Mouse (Mus musculus) CH12.LX (cell line): ENCODE results near the gene 4921539E11Rik.

Experiments used
- CTCF ChIP-seq, 2 experiments: IDR thresholded peaks in 1 of 2; conservative IDR thresholded peaks in 1 of 2; 2 replicates each; pipeline ENCODE4 v1.5.1; 2011 to 2012; ENCODE audit warnings: low read depth in 2 of 2, low read length in 2 of 2, improper control_type of control experiment in 1 of 2, inconsistent platforms in 1 of 2, mild to moderate bottlenecking in 1 of 2, moderate library complexity in 1 of 2
- EP300 ChIP-seq: IDR thresholded peaks from 2 replicates; pipeline ENCODE4 v1.6.1; 2011; ENCODE audit warnings: low read length, improper control_type of control experiment
- HCFC1 ChIP-seq: IDR thresholded peaks from 2 replicates; pipeline ENCODE4 v1.6.1; 2012; ENCODE audit warnings: low read depth, mild to moderate bottlenecking, inconsistent platforms, low read length, improper control_type of control experiment
- MAFK ChIP-seq: IDR thresholded peaks from 2 replicates; pipeline ENCODE4 v1.6.1; 2011; ENCODE audit warnings: low read length, improper control_type of control experiment; ENCODE audit not compliant: insufficient replicate concordance
- POLR2A ChIP-seq: IDR thresholded peaks from 2 replicates; pipeline ENCODE4 v1.6.1; 2011; ENCODE audit warnings: low read depth, mild to moderate bottlenecking, improper control_type of control experiment, low read length
- POLR2AphosphoS2 ChIP-seq: IDR thresholded peaks from 2 replicates; pipeline ENCODE4 v1.6.1; 2011; ENCODE audit warnings: low read depth, low read length, improper control_type of control experiment
- TCF12 ChIP-seq: IDR thresholded peaks from 2 replicates; pipeline ENCODE4 v1.6.1; 2014; ENCODE audit warnings: low read depth, mild to moderate bottlenecking, inconsistent platforms, low read length, improper control_type of control experiment

DNA sequence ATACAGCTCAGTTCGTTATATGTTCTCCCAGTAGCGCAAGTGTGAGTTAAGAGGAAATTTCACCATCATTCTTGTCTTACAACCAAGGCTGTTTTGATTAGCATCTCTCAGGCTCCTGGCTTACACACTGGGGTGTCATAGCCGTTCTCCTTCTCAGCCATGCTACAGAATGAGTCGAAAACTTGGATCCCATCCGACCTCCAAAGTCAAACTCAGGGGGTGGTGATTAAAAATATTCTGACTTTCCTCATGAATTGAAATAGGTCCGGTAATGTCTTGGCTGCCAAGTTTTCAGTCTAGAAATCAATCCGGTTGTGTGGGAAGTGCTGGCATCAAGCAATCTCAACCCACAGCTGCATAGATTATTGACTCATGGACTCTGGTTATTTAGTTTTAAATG lies 2.3 kb downstream of the 4921539E11Rik start:
- TF ChIP-seq EP300: no peak
- no peak for TF ChIP-seq CTCF (conservative IDR thresholded peaks at IDR 0.05 in 1 of 2, IDR thresholded peaks at IDR 0.05 in 1 of 2; ENCODE audit: low read depth in 2 of 2, low read length in 2 of 2)
- TF ChIP-seq MAFK: no peak
- TF ChIP-seq POLR2A: no peak
- TF ChIP-seq POLR2AphosphoS2: no peak
- TF ChIP-seq TCF12: no peak
- no peak for TF ChIP-seq HCFC1
